Mouse (Mus musculus) layer of hippocampus, adult 11-12 months (tissue): ENCODE measurements around the gene Pcp2.
A peak's percentile ranks its signal among the peaks of the same experiment; 100 is the strongest.

Experiments
- DNase-seq: peaks from one replicate; pipeline ENCODE4 v3.0.0; 2022; ENCODE audit warnings: low spot score

The Pcp2 gene

GRCm38 (mm10) chr8:3625445-3625844 is at the start of gene Pcp2:
TSS of gene Pcp2 (minus strand) at chr8:3625545.
- no peak for DNase-seq

GRCm38 (mm10) chr8:3674671-3675070 is 49.3 kb upstream of the Pcp2 start:
- no peak for DNase-seq

- peak; percentile 93 for DNase-seq
These were observed 46.7 kb upstream of the Pcp2 start, which contains the start of gene Fcor for GRCm38 (mm10) chr8:3671980-3672491. TSS of gene Fcor (minus strand) at chr8:3672362.

- DNase-seq, result no peak
These were observed 45.0 kb upstream of the Pcp2 start for GRCm38 (mm10) chr8:3670388-3670787.

GRCm38 (mm10) chr8:3665507-3665906 is 40.2 kb upstream of the Pcp2 start, which contains the start of gene Mcemp1:
TSS of gene Mcemp1 (plus strand) at chr8:3665754.
- DNase-seq, result no peak

GRCm38 (mm10) chr8:3664405-3664804 is 39.1 kb upstream of the Pcp2 start:
- DNase-seq, result no peak

- no peak for DNase-seq
These were observed 35.5 kb upstream of the Pcp2 start for GRCm38 (mm10) chr8:3660889-3661288.

GRCm38 (mm10) chr8:3656725-3657381 is 31.5 kb upstream of the Pcp2 start:
- no peak for DNase-seq

GRCm38 (mm10) chr8:3655526-3655925 is 30.2 kb upstream of the Pcp2 start, which contains the start of gene Retn:
TSS of gene Retn (plus strand) at chr8:3655770.
- no peak for DNase-seq

GRCm38 (mm10) chr8:3654726-3655508 is 29.6 kb upstream of the Pcp2 start:
- no peak for DNase-seq

GRCm38 (mm10) chr8:3652845-3653244 is 27.5 kb upstream of the Pcp2 start:
- no peak for DNase-seq

GRCm38 (mm10) chr8:3648990-3649389 is 23.6 kb upstream of the Pcp2 start:
- no peak for DNase-seq

GRCm38 (mm10) chr8:3648268-3648667 is 22.9 kb upstream of the Pcp2 start:
- no peak for DNase-seq

- no peak for DNase-seq
These were observed 22.2 kb upstream of the Pcp2 start for GRCm38 (mm10) chr8:3647561-3647960.

GRCm38 (mm10) chr8:3646824-3647531 is 21.6 kb upstream of the Pcp2 start:
- no peak for DNase-seq

- peak; percentile 26 for DNase-seq
These were observed 20.5 kb upstream of the Pcp2 start for GRCm38 (mm10) chr8:3645804-3646203.

- no peak for DNase-seq
These were observed 6.1 kb upstream of the Pcp2 start for GRCm38 (mm10) chr8:3631478-3631875.

GRCm38 (mm10) chr8:3630647-3631477 is 5.5 kb upstream of the Pcp2 start, which contains the start of gene Stxbp2:
TSS of gene Stxbp2 (plus strand) at chr8:3630955.
- peak; percentile 69 for DNase-seq

GRCm38 (mm10) chr8:3628014-3628413 is 2.7 kb upstream of the Pcp2 start:
- no peak for DNase-seq

GRCm38 (mm10) chr8:3626971-3627370 is 1.6 kb upstream of the Pcp2 start:
- no peak for DNase-seq

GRCm38 (mm10) chr8:3622119-3622518 is 3.2 kb downstream of the Pcp2 start:
- DNase-seq, result no peak
